Mouse (Mus musculus) ovary, postnatal 10 days (tissue): ENCODE results near the gene Mrps34.
"Not testable (repeated sequence)": the region's sequence is repeated elsewhere in the genome, so short reads cannot be mapped to it uniquely, and the experiment has no call there.

Source experiments
- DNase-seq: peaks from one replicate; pipeline ENCODE4 v3.0.0; 2022; ENCODE audit warnings: low spot score

Gene Mrps34

GRCm38 (mm10) chr17:24899153-24899552, 4.2 kb downstream of the Mrps34 start:
- no peak for DNase-seq

GRCm38 (mm10) chr17:24900014-24900413, 5.1 kb downstream of the Mrps34 start:
- DNase-seq = no peak

- no peak for DNase-seq
Measured at GRCm38 (mm10) chr17:24902124-24902523, 7.2 kb downstream of the Mrps34 start.

- DNase-seq = no peak
Measured at GRCm38 (mm10) chr17:24902671-24903474, 8.0 kb downstream of the Mrps34 start.

GRCm38 (mm10) chr17:24903767-24904166, 8.9 kb downstream of the Mrps34 start:
- DNase-seq = no peak

GRCm38 (mm10) chr17:24907591-24907990, 12.7 kb downstream of the Mrps34 start:
- DNase-seq = no peak

- DNase-seq = no peak
Measured at GRCm38 (mm10) chr17:24913984-24914383, 19.1 kb downstream of the Mrps34 start.

- DNase-seq = no peak
Measured at GRCm38 (mm10) chr17:24923246-24923645, 28.3 kb downstream of the Mrps34 start.

- no peak for DNase-seq
Measured at GRCm38 (mm10) chr17:24929506-24929905, 34.6 kb downstream of the Mrps34 start.

GRCm38 (mm10) chr17:24932431-24932830, 37.5 kb downstream of the Mrps34 start:
- no peak for DNase-seq

- no peak for DNase-seq
Measured at GRCm38 (mm10) chr17:24933163-24933562, 38.2 kb downstream of the Mrps34 start.

- DNase-seq = no peak
Measured at GRCm38 (mm10) chr17:24934926-24935325, 40.0 kb downstream of the Mrps34 start.

- no peak for DNase-seq
Measured at GRCm38 (mm10) chr17:24935666-24936065, 40.8 kb downstream of the Mrps34 start.

GRCm38 (mm10) chr17:24936259-24937237, 41.6 kb downstream of the Mrps34 start, which contains the start of gene Mapk8ip3:
Gene Mapk8ip3, minus strand, starts transcription at chr17:24936977.
- peak; percentile 87 for DNase-seq

- no peak for DNase-seq
Measured at GRCm38 (mm10) chr17:24937266-24937665, 42.4 kb downstream of the Mrps34 start.

- DNase-seq = not testable (repeated sequence)
Measured at GRCm38 (mm10) chr17:24942453-24942852, 47.5 kb downstream of the Mrps34 start.

- no peak for DNase-seq
Measured at GRCm38 (mm10) chr17:24943036-24943435, 48.1 kb downstream of the Mrps34 start.

- DNase-seq = not testable (repeated sequence)
Measured at GRCm38 (mm10) chr17:24943589-24943988, 48.7 kb downstream of the Mrps34 start.
